Comparison of ENCODE assay signal across 8 mouse cellular contexts in genomic region chr3:94483790-94484439, GRCm38 (mm10). TPM values are rescaled to one million over a fixed set of nuclear protein-coding genes. Genes with fewer than 3 reads are reported as not detected.
A peak's percentile ranks its signal among the peaks of the same experiment; 100 is the strongest.
DNase-seq lines count a peak whose midpoint lies in the region; ATAC-seq and TF ChIP-seq lines count a peak whose summit lies in the region.
"Had no signal": no experiment of that assay in that cellular context is flagged by ENCODE, and none has a peak within 500 bp of the region (broad histone marks: within the 10 kb centered on the region; RNA-seq: fewer than 3 reads in every experiment).

No protein-coding gene starts in this region.

- peak overlapping the region; percentile 46 for H3K4me2 ChIP-seq in forebrain, embryonic 11.5 days (ENCODE audit: low read depth, low read length, severe bottlenecking)
- peak overlapping the region; percentile 96 for H3K4me2 ChIP-seq in midbrain, embryonic 14.5 days (ENCODE audit: low read length)
- H3K4me2 ChIP-seq: lung, embryonic 15.5 days had no signal

- peak; percentile 94 for ATAC-seq in forebrain, embryonic 11.5 days (replicated peaks; ENCODE audit: low FRiP score)
- ATAC-seq in midbrain, embryonic 14.5 days (ENCODE audit: low FRiP score, low TSS enrichment), result peak; percentile 92

- H3K9me3 ChIP-seq in forebrain, embryonic 11.5 days (ENCODE audit: control insufficient read depth, low read length), result no peaks in the 10 kb centered on the region
- no peaks in the 10 kb centered on the region for H3K9me3 ChIP-seq in midbrain, embryonic 14.5 days (ENCODE audit: control insufficient read depth, low read length)
- H3K9me3 ChIP-seq: lung, embryonic 15.5 days had no signal

- H3K36me3 ChIP-seq in forebrain, embryonic 11.5 days (ENCODE audit: control insufficient read depth, insufficient read depth, low read length), result no peaks in the 10 kb centered on the region
- peaks cover 69% of the 10 kb centered on the region for H3K36me3 ChIP-seq in midbrain, embryonic 14.5 days (ENCODE audit: control insufficient read depth, insufficient read depth, low read length)
- H3K36me3 ChIP-seq: lung, embryonic 15.5 days had no signal

- peak overlapping the region; percentile 35; the same call in 1 of the 2 replicates for H3K9ac ChIP-seq in forebrain, embryonic 11.5 days (ENCODE audit: low read length)
- H3K9ac ChIP-seq in midbrain, embryonic 14.5 days (replicated peaks; ENCODE audit: low read length), result peak overlapping the region; percentile 39
- H3K9ac ChIP-seq: lung, embryonic 15.5 days had no signal

- H3K27me3 ChIP-seq in forebrain, embryonic 11.5 days (ENCODE audit: control insufficient read depth, insufficient read depth, low read length), result no peaks in the 10 kb centered on the region; the same call in 1 of the 2 replicates
- no peaks in the 10 kb centered on the region for H3K27me3 ChIP-seq in midbrain, embryonic 14.5 days (ENCODE audit: control insufficient read depth, insufficient read depth, low read length)

- H3K4me1 ChIP-seq in forebrain, embryonic 11.5 days (replicated peaks; ENCODE audit: control insufficient read depth, insufficient read depth, low read length), result peaks cover 41% of the 10 kb centered on the region
- peaks cover 71% of the 10 kb centered on the region for H3K4me1 ChIP-seq in midbrain, embryonic 14.5 days (ENCODE audit: control insufficient read depth, insufficient read depth, low read length)

- TF ChIP-seq POLR2A in brain, embryonic 14.5 days (IDR thresholded peaks at IDR 0.05; ENCODE audit: borderline replicate concordance, extremely low read depth, insufficient read depth, insufficient read length, poor library complexity, severe bottlenecking), result no peak

- peak overlapping the region; percentile 3; the same call in 1 of the 2 replicates for H3K4me3 ChIP-seq in forebrain, embryonic 11.5 days (ENCODE audit: low read depth, low read length)
- H3K4me3 ChIP-seq in midbrain, embryonic 14.5 days (replicated peaks; ENCODE audit: low read depth, low read length), result peak overlapping the region; percentile 25
- H3K4me3 ChIP-seq: lung, embryonic 15.5 days had no signal

- 9% methylated on average over 20 of the region's 20 CpGs for WGBS in forebrain, embryonic 11.5 days
- 2% methylated on average over 20 of the region's 20 CpGs for WGBS in midbrain, embryonic 14.5 days

- DNase-seq in ZHBTc4 (ENCODE audit: low read depth, low spot score), result peak; percentile 60
- DNase-seq in brain, embryonic 14.5 days (ENCODE audit: low read depth), result peak; percentile 98
- peak; percentile 97 for DNase-seq in forebrain, embryonic 11.5 days (ENCODE audit: low spot score)
- peak; percentile 96 to 98 for DNase-seq in layer of hippocampus, adult 18-20 months (ENCODE audit: low spot score in 2 of 2)
- peak; percentile 98 for DNase-seq in midbrain, embryonic 14.5 days
- peak; percentile 53 for DNase-seq in testis, postnatal 14 days (ENCODE audit: low spot score)
- DNase-seq in gastrocnemius, adult 18-20 months (ENCODE audit: low spot score), result no peak

- TF ChIP-seq CTCF in brain, embryonic 14.5 days (IDR thresholded peaks at IDR 0.05; ENCODE audit: borderline replicate concordance, extremely low read depth, insufficient read depth, insufficient read length), result no peak

- H3K27ac ChIP-seq in forebrain, embryonic 11.5 days (ENCODE audit: low read depth, low read length), result peak overlapping the region; percentile 85
- H3K27ac ChIP-seq in midbrain, embryonic 14.5 days (replicated peaks; ENCODE audit: low read depth, low read length), result peak overlapping the region; percentile 92
- H3K27ac ChIP-seq: lung, embryonic 15.5 days had no signal

RNA-seq across cellular contexts. Expression of gene Riiad1, which starts 3.8 kb away (rescaled TPM):
- 5.7 and 5.8 TPM in 2 replicates for polyA plus RNA-seq in brain, embryonic 14.5 days (2012; rRNA removed)
- 12.8 and 15.5 TPM in 2 replicates for polyA plus RNA-seq in forebrain, embryonic 11.5 days (2014; fragmentation: Nextera tagmentation; extraction: Ambion mirVana)
- total RNA-seq in layer of hippocampus, adult 18-20 months (2021), result 1 to 10 TPM; 6.5 to 9.6 TPM
- 23.8 and 30.8 TPM in 2 replicates for polyA plus RNA-seq in midbrain, embryonic 14.5 days (2014; fragmentation: Nextera tagmentation; extraction: Ambion mirVana)
- total RNA-seq in gastrocnemius, adult 18-20 months (2021), result 10 to 100 TPM; 12.9 to 13.0 TPM

RNA-seq across cellular contexts. Expression of gene Celf3, which starts 5.8 kb away (rescaled TPM):
- 696 and 882 TPM in 2 replicates for polyA plus RNA-seq in brain, embryonic 14.5 days (2012; rRNA removed)
- 137 and 149 TPM in 2 replicates for polyA plus RNA-seq in forebrain, embryonic 11.5 days (2014; fragmentation: Nextera tagmentation; extraction: Ambion mirVana)
- 100 to 1,000 TPM; 167 to 185 TPM for total RNA-seq in layer of hippocampus, adult 18-20 months (2021)
- 321 and 376 TPM in 2 replicates for polyA plus RNA-seq in midbrain, embryonic 14.5 days (2014; fragmentation: Nextera tagmentation; extraction: Ambion mirVana)
- not detected for total RNA-seq in gastrocnemius, adult 18-20 months (2021)

RNA-seq across cellular contexts. Expression of gene Oaz3, which starts 40.2 kb away (rescaled TPM):
- polyA plus RNA-seq in brain, embryonic 14.5 days (2012; rRNA removed), result 0.16 and 0.57 TPM in 2 replicates
- 0.40 and 0.76 TPM in 2 replicates for polyA plus RNA-seq in forebrain, embryonic 11.5 days (2014; fragmentation: Nextera tagmentation; extraction: Ambion mirVana)
- not detected for total RNA-seq in layer of hippocampus, adult 18-20 months (2021)
- polyA plus RNA-seq in midbrain, embryonic 14.5 days (2014; fragmentation: Nextera tagmentation; extraction: Ambion mirVana), result 0.36 and 1.2 TPM in 2 replicates
- total RNA-seq in gastrocnemius, adult 18-20 months (2021), result not detected

RNA-seq across cellular contexts. Expression of gene Mrpl9, which starts 40.8 kb away (rescaled TPM):
- 48.8 and 51.9 TPM in 2 replicates for polyA plus RNA-seq in brain, embryonic 14.5 days (2012; rRNA removed)
- polyA plus RNA-seq in forebrain, embryonic 11.5 days (2014; fragmentation: Nextera tagmentation; extraction: Ambion mirVana), result 65.3 and 67.0 TPM in 2 replicates
- total RNA-seq in layer of hippocampus, adult 18-20 months (2021), result 10 to 100 TPM; 42.5 to 43.0 TPM
- 52.6 and 54.1 TPM in 2 replicates for polyA plus RNA-seq in midbrain, embryonic 14.5 days (2014; fragmentation: Nextera tagmentation; extraction: Ambion mirVana)
- 10 to 100 TPM; 30.0 to 33.8 TPM for total RNA-seq in gastrocnemius, adult 18-20 months (2021)
